Mouse (Mus musculus) thymus, postnatal 36 days (tissue): Measurements from ENCODE around the gene Tshz2.

Experiments used
- DNase-seq, 2 experiments: peaks; one replicate each; pipeline ENCODE4 v3.0.0; 2022; ENCODE audit warnings: mixed read lengths in 2 of 2

Gene Tshz2

GRCm38 (mm10) chr2:170058774-170059173 lies 426.0 kb downstream of the Tshz2 start:
- DNase-seq, result no peak

DNA sequence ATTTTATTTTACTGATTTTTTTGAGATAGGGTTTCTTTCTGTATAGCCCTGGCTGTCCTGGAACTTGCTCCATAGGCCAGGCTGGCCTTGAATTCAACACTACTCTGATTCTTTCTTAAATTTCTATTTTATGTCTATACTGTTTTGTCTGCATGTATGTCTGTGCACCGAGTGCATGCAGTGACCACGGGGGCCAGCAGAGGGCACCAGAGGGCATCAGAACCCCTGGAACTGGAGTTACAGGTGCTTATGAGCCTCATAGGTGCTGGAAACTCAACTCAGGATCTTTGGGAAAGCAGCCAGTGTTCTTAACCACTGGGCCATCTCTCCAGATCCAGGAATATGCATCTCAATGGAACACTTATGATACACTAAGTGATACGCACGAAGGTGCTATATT lies 427.3 kb downstream of the Tshz2 start:
- peak; percentile 54 to 68 for DNase-seq

DNA sequence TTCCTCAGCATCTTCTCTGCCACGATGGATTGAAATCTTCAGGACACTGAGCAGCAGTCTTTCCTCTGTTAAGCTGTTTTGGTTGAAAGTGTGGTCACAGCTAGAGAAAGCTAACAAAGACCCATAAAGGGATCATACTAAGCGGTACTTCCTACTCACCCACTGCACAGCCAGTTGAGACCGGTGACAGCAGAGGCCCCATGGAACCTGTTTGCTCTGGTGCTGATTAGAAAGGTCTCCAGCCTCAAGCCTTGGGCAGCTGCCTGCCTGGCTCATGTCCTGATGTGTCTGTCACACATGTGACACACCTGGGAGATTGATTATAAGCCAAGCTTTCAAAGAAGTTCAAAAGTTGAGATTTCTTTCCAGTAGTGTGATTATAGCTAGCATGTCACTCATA lies 429.6 kb downstream of the Tshz2 start:
- no peak for DNase-seq

GRCm38 (mm10) chr2:170069976-170070375 lies 437.2 kb downstream of the Tshz2 start:
- DNase-seq, result no peak

DNA sequence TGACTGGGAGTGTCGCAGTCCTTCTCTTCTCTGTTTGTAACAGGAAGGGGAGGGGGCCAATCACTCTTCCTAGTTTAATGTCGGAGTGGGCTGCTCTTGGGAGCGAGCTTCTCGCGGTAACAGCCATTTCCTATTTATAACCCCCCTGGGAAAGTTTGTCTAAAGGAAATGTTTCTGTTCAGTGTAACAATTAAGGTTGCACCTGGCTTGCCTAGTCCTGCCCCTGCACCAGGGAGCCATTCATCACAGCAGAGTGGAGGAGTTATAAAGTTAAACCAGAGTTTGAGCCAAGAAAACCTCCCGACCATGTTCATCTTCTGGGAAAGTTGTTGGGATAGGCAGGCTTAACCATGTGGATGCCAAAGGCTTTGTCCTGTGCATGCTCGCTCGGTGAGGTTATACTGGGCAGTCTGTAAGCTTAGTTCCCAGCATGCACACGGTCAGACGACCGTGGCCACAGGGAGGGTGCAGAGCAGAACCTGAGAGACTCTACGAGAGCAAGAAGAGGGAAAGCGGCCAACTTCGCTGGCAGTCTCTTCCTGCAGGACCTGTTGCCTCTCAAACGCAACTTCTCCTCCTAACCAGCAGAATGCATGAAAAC lies 437.9 kb downstream of the Tshz2 start:
- DNase-seq, result no peak

DNA sequence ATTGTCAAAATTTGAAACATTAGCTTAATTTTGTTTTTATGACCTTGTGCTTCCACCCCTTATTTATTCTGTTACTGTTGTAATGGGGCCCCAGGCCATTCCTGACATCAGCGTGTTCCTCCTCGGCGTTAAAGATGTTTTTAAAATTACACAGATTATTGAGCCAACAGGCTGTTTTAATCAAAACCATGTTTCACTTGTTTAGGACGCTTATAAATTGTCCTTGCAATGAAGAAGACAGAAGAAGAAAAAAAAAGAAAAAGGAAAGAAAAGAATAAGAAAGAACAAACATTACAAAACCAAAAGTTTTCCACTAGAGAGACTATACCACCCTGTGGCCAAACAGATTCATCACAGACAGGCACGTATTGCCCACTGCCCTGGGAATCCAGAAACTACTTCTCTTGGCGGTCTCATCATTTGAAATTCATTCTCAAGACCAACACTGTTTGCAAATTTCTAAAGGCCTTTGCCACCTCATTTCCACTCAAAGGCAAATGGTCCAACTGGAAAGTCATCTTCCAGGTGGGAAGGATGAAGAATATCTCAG lies 444.2 kb downstream of the Tshz2 start:
- DNase-seq, result no peak

DNA sequence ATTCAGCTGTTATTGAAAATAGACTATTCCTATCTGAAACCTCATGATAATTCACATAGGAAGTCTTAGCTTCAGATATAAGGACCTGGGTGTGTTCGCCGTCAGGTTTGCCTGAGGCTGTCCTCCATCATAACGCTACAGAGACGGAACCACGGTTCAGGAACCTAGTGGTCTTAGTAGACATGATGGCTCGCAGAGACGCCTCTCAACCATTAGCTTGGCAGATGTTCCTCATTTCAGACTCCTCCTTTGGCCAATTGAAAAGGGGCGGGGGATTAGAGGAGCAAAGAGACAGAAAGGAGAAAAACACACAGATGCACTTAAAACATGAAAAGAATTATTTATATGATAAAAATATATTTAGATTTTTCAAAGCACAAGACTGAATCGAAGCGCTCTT lies 445.2 kb downstream of the Tshz2 start:
- no peak for DNase-seq

- no peak for DNase-seq
Observed at GRCm38 (mm10) chr2:170078442-170079017, 445.7 kb downstream of the Tshz2 start.

- DNase-seq, result no peak
Observed at GRCm38 (mm10) chr2:170091563-170092443, 459.0 kb downstream of the Tshz2 start.

- no peak for DNase-seq
Observed at GRCm38 (mm10) chr2:170094220-170094619, 461.4 kb downstream of the Tshz2 start.

DNA sequence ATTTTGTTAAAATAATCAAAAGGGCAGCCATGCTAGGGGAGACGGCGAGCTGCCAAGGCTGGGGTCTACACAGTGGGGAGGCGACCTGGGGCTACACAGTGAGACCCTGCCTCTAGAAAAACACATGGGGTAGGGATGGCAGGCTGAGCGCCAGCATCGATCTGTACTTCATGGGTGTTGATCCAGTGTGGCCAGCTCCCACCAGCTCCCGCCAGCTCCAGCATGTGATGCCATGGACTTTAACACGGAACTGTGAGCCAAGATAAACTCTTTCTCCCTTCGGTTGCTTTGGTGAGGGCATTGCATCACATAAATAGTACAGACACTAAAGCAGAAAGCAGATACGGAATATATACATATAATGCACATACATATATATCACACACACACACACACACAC lies 462.1 kb downstream of the Tshz2 start:
- no peak for DNase-seq

GRCm38 (mm10) chr2:170101132-170101531 lies 468.3 kb downstream of the Tshz2 start:
- DNase-seq, result peak; percentile 88 to 95

- no peak for DNase-seq
Observed at GRCm38 (mm10) chr2:170101932-170102331, 469.1 kb downstream of the Tshz2 start.

DNA sequence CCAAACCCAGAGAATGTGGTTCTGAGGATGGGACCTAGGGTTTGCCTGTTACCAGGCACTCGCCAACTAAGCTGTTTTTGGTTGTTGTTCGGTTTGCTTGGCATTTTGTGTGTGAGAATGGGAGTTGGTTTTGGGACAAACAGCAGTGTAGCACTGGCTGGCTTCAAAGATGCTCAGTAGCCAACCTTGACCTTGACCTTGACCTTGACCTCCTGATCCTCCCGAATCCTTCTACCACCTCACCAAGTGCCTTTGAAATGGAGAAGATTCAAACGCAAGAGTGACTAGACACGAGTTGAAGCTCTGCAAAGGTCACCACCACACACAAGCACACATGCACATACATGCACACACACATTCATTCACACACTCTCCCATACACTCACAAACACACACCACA lies 470.5 kb downstream of the Tshz2 start:
- no peak for DNase-seq

- peak; percentile 57 to 62 for DNase-seq
Observed at GRCm38 (mm10) chr2:170103852-170104251, 471.0 kb downstream of the Tshz2 start.

DNA sequence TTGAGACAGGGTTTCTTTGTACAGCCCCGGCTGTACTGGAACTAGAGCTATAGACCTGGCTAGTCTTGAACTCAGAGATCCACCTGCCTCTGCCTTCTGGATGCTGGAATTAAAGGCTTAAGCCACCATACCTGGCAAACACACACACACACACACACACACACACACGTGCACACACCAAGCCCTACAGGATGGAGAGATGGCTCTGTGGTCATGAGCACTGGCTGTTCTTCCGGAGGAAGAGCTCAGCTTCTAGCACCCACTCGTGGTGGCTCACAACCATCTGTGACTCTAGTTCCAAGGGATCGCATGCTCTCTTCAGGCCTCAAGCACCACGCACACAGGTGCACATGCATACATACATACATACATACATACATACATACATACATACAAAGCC lies 471.6 kb downstream of the Tshz2 start:
- DNase-seq, result no peak

GRCm38 (mm10) chr2:170106000-170106399 lies 473.2 kb downstream of the Tshz2 start:
- no peak for DNase-seq

DNA sequence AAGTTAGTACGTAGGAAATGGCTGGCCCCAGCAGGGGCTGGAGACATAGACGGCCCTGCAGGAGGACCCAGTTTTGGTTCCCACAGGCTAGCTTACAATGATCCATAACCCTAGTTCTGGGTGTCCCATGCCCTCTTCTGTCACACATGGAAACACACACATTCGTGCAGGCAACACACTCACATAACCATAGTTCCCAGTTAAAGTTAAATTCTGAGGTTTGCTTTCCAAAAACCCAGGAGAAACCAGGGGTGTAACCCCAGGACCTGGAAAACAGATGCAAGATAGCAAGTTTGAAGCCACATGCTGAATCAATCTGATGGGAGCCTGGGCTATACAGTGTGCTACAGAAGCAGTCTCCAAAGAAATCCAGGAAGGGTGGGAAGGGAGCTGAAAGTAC lies 475.0 kb downstream of the Tshz2 start:
- no peak for DNase-seq

GRCm38 (mm10) chr2:170109528-170109927 lies 476.7 kb downstream of the Tshz2 start:
- DNase-seq, result no peak

DNA sequence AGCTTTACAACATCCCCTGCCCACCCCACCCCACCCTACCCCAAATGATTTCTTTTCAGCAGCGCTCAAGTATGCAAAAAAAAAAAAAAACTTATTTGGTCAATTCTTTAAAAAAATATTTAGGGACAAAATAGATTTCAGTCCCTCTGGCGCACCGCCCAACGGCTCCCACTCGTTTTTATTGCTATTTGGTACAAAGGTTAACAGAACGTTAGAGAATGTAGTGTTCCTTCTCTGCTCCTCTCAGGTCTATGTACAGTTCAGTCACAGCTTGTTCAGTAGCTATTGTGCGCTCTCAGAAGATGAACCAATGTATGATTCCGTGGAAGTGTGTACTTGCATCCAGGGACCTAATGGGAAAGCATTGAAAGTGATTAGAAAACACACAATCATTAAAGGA lies 477.5 kb downstream of the Tshz2 start:
- DNase-seq, result no peak

DNA sequence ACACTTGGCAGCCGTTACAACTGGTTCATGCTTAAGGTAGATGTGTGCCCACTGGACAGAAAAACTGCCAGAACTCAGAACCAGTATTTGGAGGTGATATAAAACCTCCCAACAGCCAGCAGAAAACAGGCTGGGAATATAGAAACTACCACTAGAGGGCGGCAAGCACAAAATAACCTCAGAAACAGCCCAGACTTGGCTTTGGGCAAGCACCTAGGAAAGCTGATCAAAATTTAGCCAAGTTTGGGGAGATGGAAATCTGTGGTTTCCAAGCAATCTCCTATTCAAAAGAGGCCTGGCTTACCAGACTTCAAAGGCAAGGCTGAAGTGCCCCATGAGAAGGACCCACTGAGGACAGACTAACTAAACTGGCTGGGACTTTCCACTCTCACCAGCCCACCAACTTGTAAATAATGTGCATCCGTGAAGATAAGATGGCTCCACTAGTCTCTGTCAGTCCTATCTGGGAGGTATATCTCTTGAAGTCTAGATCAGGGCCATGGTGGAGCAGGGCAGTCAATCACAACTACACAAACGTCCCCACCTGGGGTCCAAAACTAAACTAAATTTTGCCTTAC lies 484.0 kb downstream of the Tshz2 start:
- peak; percentile 57 to 66 for DNase-seq

DNA sequence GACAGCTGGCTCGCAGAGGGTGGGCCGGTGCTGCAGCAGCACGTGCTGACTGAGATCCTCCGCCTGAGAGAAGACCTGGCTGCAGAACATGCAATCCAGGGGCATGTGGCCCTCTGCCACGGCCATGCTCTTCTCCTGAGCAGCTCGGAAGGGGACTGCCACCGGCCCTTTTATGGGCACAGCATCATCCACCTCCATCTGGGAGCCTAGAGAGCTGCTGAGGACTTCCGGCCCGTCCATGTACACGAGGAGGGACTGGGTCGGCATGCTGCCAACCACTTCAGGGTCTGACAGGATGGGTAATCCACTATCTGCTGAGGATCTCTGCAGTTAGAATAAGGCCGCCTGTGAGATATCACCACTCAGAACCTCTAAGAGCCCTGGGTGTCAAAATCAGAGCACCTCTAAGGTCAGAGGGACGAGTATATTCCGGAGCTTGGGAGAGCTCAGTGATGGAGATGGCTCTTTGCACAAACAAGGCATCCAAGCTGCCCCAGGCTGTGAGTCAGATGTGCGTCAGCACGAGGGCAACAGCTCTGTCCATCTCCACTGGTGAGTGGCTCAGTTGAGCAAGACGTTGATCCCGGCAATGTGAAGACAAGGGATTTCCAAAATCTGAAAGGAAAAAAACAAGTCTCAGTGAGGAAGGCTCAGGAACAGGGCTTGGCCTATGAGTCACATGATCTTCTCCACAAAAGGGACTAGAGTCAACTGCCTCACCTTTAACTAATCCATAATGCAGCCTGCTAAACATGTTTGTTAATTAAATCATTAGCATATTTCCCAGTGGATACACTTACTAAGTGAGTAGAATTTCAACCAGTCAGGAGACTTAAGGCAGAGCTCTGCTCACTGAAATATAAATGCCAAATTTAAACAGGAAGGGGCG lies 487.6 kb downstream of the Tshz2 start:
- no peak for DNase-seq
